Mouse (Mus musculus): ENCODE measurements around the gene Ttc4. TPM values are rescaled to one million over a fixed set of nuclear protein-coding genes. Genes with fewer than 3 reads are reported as not detected.

Gene Ttc4
- total RNA-seq, 4 experiments from 2014 or later, result 21.9 to 28.7 (median 26.4) TPM

DNA sequence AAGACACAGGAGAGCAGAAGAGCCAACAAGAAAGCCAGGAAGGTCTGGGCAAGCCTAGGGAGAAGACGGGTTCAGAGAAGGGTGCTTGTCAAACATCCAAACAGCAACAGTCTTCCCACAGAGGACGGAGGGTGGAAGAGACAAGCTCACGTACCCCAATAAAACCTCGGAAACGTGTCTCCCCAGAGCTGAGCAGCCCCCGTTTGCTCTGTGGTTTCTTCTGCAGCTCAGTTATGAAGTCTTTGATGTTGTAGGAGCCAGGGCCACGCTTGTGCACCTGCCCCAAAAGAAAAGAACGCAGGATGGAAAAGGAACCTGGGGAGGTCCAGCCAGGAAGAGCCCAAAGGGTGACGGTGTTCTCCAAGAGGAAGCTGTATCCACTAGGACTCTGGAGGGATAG, 63.9 kb downstream of the Ttc4 start:
- DNase-seq (ENCODE audit: low spot score in 2 of 2), result no peak

- DNase-seq (ENCODE audit: low spot score in 2 of 2), result peak; percentile 33 to 36
Measured at GRCm38 (mm10) chr4:106614180-106614797, 64.5 kb downstream of the Ttc4 start.

DNA sequence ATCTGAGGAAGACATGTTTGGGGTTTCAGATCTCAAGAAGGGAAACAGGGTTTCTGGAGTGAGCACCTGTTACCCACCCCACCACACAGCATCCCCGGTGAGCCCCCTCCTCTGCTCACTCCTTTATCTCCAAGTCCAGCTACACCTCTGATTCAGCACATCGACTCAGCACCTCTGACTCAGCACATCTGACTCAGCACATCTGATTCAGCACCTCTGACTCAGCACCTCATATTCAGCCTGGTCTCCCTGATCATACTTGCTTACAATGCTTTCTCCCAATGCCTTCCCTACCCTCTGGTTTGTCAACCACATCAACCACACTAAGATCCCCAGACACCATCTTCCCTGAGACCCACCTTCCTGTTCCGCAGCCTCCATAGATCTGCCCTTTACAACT, 65.2 kb downstream of the Ttc4 start:
- no peak for DNase-seq (ENCODE audit: low spot score in 2 of 2)

- no peak for DNase-seq (ENCODE audit: low spot score in 2 of 2)
Measured at GRCm38 (mm10) chr4:106613105-106613504, 65.6 kb downstream of the Ttc4 start.

Other genes with a start within 250 kb of the Ttc4 start
- not detected for gene Pcsk9, start 214.6 kb downstream of the Ttc4 start, total RNA-seq (2022)
- under 1 TPM in 1 of 4 experiments, not detected in 3; 0.09 TPM for gene Bsnd, start 186.7 kb downstream of the Ttc4 start, total RNA-seq (2022)
- 1 to 10 TPM; 1.2 to 2.5 (median 1.8) TPM for gene Dhcr24, start 117.9 kb downstream of the Ttc4 start, total RNA-seq (2022)
- gene Lexm, start 61.7 kb downstream of the Ttc4 start, total RNA-seq (2022), result not detected
- not detected for gene Ttc22, start 56.5 kb downstream of the Ttc4 start, total RNA-seq (2022)
- gene Pars2, start 27.9 kb downstream of the Ttc4 start, total RNA-seq (2022), result 1 to 10 TPM; 1.7 to 5.9 (median 3.7) TPM
- gene Mroh7, start 52.0 kb upstream of the Ttc4 start, total RNA-seq (2022), result under 1 TPM in 2 of 4 experiments, not detected in 2; 0.12 to 0.19 TPM
- gene Fam151a, start 54.9 kb upstream of the Ttc4 start, total RNA-seq (2022), result not detected
- gene Acot11, start 126.1 kb upstream of the Ttc4 start, total RNA-seq (2022), result 10 to 100 TPM in 2 of 4 experiments, 1 to 10 TPM in 2; 9.1 to 12.9 (median 10.1) TPM
- gene Ssbp3, start 231.8 kb upstream of the Ttc4 start, total RNA-seq (2022), result 10 to 100 TPM; 24.0 to 27.1 (median 25.8) TPM